Mouse (Mus musculus) R1 (cell line): ENCODE measurements around the gene Ing3.

Experiments
- DNase-seq: peaks from one replicate; pipeline ENCODE4 v3.0.0-alpha.2; 2018; ENCODE audit warnings: low read depth, low spot score

The Ing3 gene

DNA sequence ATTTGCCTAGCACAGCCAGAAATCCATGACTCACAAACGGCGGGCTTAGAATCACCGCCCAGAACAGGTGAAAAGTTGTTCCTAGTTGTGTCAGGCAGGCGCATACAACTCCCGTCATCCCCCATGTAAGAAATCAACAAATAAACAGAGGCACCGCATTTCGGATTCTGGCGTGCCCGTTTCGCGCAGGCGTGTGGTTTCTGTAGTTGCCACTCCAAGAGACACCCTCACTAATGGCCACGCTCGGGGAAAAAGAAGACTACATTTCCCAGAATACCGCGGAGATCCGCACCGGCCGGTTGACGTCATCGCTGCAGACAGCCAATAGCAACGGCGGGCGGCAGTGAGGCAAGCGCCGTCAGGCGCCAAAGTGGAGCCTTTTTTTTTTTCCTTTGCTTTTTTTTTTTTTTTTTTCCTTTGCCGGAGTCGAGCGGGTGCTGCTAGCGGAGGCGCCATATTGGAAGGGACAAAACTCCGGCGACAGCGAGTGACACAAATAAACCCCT is at the start of gene Ing3:
Gene Ing3 (plus strand): TSS at position 346 of the 506 bp plus-strand sequence.
- DNase-seq, result peak; percentile 99

DNA sequence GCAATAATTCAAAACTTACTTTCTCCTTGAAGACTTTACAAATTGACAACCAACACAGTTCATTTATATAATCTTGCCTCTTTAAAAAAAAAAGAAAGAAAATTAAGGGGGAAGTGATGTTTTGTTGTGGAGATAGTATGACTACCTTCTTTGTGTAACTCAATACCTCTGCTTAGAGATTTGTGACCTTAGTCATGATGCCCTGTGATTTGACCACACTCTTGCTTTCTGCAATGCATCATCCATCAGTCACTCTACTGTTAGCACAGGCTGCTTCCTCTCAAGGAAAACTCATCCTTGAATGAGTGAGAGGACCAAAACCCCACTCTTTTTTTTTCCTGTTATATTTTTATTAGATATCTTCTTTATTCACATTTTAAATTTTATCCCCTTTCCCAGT is 39.7 kb upstream of the Ing3 start:
- DNase-seq, result no peak

- DNase-seq, result no peak
Observed at GRCm38 (mm10) chr6:21910804-21911203, 38.6 kb upstream of the Ing3 start.

GRCm38 (mm10) chr6:21916591-21916990 is 32.8 kb upstream of the Ing3 start:
- no peak for DNase-seq

GRCm38 (mm10) chr6:21924150-21924549 is 25.2 kb upstream of the Ing3 start:
- DNase-seq, result peak; percentile 14

DNA sequence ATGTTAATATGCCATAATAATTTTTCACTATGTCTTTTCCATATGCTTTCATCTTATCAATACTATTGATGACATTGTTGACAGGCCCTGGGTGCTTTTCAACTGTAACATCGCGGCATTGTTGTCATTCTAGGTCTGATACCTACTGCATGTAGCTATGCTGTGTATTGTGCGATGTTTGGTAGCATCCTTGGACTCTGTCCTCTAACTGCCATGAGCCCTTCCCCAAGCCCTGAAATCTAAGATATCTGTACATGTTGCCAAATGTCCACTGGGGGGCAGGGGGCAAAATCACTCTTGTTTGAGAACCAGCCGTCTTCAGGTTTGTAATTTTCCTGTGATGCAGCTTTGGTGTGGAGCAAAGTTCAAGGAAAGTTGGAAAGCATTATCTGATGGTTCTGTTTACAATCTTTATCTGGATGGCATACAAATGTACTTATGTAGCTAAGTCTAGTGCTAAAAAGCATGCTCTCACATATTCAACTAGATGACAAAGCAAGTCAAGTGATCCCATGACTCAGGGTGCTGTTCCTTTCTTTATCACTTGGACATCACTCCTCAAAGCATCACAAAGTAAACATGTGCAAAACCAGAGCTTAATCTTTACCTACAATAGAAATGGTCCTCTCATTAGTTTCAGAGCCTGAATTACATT is 11.3 kb upstream of the Ing3 start:
- DNase-seq, result peak; percentile 5

DNA sequence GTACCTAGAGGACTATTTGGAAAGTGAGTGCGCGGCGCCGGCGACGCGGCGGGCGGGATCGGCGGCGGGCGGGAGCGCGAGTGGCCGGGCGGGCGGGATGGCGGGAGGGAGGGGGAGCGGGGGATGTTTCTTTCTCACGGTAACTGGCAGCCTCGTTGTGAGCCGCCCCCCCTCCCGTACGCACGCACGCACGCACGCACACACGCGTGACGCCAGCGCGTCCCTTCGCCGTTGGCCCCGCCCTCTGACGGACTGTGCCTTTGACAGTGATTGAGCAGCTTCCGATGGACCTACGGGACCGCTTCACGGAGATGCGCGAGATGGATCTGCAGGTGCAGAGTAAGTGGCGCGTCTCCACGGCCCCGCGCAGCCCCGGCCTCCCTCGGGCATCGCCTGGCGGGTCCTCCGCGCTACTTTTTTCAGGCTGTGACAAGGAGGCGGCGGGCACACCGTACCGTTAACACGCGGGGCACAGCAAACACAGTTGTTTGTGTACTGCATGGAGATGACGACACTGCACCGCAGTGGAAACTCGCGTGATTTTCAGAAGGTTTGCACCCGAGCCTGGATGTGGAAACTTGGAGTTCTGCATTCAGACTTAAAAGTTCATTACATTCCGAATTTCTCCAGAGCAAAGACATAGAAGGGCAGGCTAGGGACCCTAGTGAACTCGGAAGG is 539 bp downstream of the Ing3 start:
- DNase-seq, result peak; percentile 96

DNA sequence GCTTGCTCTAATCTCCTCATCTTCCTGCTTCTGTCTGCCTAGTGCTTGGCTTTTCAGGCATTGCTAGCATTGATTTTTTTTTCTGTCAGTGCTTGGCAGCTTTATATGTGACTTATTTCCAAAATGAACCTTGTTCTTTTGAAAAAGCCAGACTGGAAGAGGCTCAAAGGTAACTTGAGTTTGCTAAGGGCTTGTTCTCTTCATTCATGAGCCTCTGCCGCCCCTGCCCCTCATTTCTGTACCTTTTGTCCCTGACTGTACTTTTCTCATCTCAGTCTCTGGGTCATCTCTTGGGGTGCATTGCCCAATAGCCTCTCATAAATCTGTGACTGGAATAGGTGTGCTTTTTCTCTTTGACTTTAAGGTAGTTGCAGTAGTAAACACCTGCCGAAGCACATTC is 1.3 kb downstream of the Ing3 start:
- DNase-seq, result no peak

- no peak for DNase-seq
Observed at GRCm38 (mm10) chr6:21955468-21955867, 6.1 kb downstream of the Ing3 start.

DNA sequence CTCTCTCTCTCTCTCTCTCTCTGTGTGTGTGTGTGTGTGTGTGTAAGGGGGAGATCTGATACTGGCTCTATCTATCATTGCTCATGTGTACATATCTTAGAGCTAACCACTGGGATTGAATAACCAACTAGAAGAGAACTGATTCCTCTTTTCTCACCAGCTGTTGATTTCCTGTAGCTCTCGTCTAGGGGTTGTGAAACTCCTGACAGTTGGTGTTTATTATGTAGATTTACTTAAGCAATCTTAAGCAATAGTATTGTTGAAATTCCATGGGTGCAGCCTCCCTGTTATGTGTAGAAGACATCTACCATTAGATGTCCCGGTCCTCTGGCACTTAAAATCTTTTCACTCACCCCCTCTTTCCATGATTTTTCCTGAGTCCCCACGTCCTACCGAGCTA is 9.6 kb downstream of the Ing3 start:
- peak; percentile 16 for DNase-seq

- no peak for DNase-seq
Observed at GRCm38 (mm10) chr6:21959909-21960308, 10.5 kb downstream of the Ing3 start.

DNA sequence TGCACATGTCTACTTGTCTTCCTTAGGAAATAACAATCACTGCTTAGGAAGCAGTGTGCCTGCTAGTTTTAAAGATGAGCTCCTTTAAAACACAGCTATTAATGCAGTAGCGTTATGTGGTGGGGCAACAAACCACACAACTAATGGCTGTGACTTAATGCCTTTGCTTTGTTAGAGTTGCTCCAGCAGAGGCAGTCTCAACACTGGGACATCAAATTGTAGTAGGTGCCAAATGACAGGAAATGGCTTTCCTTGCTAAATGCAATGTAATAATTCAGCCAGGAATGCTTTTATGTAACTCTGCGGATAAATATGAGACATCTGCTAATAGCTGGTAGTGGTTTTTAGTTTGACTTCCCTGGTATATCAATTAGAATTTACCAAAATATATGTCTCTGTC is 28.2 kb downstream of the Ing3 start:
- no peak for DNase-seq

DNA sequence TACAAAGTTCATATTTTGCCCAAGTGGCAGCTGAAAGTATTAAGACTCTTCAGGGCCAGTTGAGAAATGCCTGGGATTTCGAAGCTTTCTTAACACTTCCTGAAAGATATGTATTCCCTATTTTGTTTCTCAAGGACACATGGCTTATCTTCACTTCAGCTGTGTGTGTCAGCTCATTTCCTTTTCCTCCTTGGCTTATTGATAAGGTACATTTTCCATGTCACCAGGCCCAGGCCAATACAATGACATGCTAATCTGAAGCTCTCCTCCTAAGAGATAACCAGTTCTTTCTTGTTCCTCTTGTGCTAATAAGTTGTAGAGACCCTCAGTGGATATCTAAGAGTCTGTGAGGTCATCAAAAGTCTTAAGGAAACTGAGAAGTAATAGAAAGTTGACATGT is 31.7 kb downstream of the Ing3 start:
- DNase-seq, result no peak

DNA sequence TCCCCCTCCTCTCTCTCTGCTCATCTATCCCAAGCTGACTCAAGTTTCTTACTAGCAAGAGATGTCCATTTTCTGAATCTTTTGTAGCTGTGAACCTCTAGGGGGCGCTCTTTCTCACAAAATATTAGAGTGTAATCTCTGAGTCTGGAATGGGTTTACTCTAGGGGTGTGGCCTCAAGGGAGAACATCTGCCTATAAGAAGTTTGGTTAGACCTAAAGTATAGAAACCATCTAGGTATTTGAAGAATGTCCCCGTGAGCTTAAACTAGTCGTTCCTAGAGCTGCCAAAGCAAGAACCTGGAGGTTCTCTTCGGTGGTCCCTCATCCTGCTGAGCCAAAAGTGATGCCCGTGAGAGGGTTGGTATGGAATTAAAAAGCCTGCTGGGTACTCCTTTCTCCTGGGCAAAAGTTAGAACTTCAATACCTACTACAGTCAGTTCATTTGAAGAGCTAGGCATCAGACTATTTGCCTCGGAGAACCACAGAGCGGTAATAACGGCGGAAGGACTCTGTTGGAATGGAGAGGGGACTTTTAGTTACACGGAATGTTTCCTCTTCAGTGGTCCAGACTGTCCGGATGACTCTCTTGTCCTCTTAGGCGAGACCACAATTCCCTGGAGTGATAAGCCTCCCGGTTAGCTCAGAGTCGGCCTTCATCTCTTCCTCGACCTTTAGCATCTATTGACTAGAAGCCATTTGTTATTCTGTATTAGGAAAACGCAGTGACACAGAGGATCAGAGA is 35.8 kb downstream of the Ing3 start:
- peak; percentile 92 for DNase-seq

- peak; percentile 85 for DNase-seq
Observed at GRCm38 (mm10) chr6:21985732-21986540, 36.6 kb downstream of the Ing3 start, which contains the start of gene Cped1. Gene Cped1 (plus strand): TSS chr6:21985916.

GRCm38 (mm10) chr6:21986660-21987331 is 37.4 kb downstream of the Ing3 start:
- no peak for DNase-seq

DNA sequence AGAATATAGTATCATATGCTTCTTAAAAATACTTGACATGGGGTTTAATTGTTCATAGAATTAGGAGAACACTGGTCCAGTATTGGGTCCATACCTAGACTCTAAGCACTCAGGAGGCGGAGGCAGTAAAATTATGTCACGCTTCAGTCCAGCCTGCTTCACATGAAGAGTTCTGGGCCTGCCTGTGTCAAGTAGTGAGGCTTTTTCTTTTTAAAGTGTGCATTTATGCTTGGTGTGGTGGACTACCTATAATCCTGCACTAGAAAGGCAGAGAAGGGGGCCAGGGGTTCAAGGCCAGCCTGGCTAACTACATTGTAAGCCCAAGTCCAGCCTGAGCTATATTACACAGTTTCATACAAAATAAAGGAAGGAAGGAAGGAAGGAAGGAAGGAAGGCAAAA is 38.2 kb downstream of the Ing3 start:
- DNase-seq, result no peak

DNA sequence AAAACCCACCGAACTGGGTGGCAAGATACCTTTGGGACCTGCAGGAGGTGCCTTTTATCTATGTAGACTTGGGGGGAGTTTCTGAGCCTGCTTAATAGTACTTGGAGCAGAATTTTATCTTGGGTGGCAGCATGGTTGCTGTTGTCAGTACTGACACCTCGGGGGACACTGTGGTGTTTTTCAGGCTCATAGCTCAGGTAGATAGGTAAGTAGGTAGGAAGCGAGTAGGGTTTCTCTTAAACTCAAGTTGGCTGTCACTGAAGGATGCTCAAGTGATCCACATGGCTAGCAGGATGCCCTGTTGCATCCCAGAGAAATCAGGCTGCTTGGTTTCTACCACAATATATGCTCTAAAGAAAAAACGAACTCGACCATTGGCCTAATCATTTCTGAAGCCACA is 38.9 kb downstream of the Ing3 start:
- no peak for DNase-seq

GRCm38 (mm10) chr6:21989081-21989480 is 39.7 kb downstream of the Ing3 start:
- DNase-seq, result no peak

DNA sequence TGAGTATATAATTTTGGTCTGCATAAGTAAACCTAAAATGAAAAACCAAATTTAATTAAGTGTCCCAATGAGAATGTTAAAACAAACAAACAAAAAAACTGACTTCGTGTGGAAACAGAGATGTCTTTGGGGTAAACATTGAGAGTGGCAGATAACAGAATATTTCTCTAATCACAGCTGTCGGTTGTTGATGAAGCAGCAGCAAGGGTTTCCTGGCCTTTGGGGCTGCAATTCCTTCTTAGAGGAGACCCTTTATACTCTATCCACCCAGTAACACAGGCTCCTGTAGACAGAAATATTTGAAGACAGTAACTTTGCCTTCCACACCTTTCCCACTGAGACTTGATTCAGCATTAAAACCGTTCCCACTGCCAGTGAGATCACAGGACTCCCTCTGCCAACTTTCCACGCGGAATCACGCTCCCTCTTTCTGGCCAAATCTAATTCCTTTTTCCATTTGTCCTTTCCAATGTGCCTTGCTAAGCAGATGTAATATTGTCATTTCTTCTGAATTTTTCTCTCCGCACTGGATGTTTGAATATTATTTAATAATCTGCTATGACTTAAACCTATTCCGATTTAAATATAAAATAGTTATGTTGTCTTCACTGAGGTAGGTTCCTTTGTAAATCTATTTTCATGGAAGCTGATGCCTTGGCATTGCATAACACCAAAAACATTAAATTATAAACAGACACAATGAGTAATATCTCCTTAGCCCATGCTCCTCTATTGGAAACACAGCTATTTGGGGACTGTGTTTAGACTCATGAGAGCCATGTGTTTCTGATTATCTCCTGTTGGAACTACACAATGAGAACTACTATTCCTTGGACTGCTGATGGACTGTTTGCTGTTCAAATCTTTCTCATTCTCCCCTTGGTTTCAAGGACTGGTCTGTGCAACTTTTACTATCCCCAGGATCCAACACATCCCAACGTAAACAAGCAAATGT is 41.1 kb downstream of the Ing3 start:
- no peak for DNase-seq
